Mouse (Mus musculus) Patski (cell line): Measurements from ENCODE around the gene Nek4. TPM values are rescaled to one million over a fixed set of nuclear protein-coding genes. Genes with fewer than 3 reads are reported as not detected.

Experiments used
- ATAC-seq: fragments of 100-300 bp; one replicate; pipeline ENCODE4 v1.8.0; 2021
- CTCF ChIA-PET: fragments of 350-600 bp; sonication (Branson Sonifier 250); formaldehyde crosslinking; loops from one replicate; lab custom pipeline; 2022; ENCODE audit warnings: inconsistent platforms; lab: Charles Lee
- POLR2A ChIA-PET: fragments of 350-600 bp; sonication (Branson Sonifier 250); formaldehyde crosslinking; loops from one replicate; lab custom pipeline; 2022; ENCODE audit warnings: antibody characterized with exemption, inconsistent platforms; lab: Charles Lee
- DNase-seq: peaks from one replicate; pipeline ENCODE4 v3.0.0-alpha.2; 2011; ENCODE audit warnings: low read depth, low spot score
- H3K27me3 ChIP-seq: fragments of 371-371 bp; one replicate; pipeline ENCODE4 v1.5.1; 2021
- CTCF ChIP-seq: fragments of 100-300 bp; IDR thresholded peaks from one replicate; pipeline ENCODE4 v1.5.1; 2021
- in situ Hi-C: fragments of 300-500 bp; cut with MboI; formaldehyde crosslinking; loops from 3 replicates; pipeline ENCODE4 v1.11.1; 2018; ENCODE audit warnings: low pct_unique_long_range_greater_than_20kb, mixed read lengths
- polyA plus RNA-seq: library from polyadenylated mRNA; unstranded; gene quantifications from one replicate; pipeline ENCODE4 v1.2.3, GENCODE M21; 2021

The Nek4 gene
- 17.9 TPM for polyA plus RNA-seq

DNA sequence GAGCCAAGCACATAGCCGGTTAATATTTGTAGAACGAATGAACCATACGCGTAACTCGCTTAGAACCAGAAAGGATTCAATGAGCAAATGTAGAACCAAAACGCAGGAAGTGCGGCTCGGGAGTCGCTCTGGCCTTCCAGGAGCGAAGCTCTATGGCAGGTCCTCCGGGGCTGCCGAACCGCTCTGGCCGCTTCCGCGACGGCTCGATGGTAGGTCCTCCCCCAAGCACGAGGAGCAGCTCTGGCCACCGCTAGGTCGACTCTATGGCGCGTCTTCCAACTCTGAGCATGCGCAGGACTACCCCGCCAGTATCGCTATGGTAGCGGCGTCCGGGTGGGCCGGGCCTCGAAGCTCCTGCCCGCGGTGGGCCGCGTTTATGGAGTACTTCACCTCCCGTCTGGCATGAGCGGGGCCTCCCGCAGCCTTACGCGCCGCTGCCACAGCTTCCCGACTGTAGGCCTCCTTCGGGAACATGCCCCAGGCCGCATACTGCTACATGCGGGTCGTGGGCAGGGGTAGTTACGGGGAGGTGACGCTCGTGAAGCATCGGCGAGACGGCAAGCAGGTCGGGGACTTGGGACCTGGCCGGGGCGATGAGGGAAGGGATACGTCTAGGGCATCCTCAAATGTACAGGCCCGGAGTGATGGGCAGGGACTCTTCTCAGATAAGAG lies at the start of gene Nek4:
Gene Nek4 (plus strand): TSS at position 224 of the 672 bp plus-strand sequence.
- ATAC-seq (peak; percentile 65), DNase-seq (peak; percentile 89)
- in situ Hi-C loops, result no loop called here
- POLR2A ChIA-PET, result interaction anchor here (0.6 kb wide), 1 partner anchor 67 kb away, joined by 3 read pairs; no protein-coding TSS in a partner anchor
- no peak for TF ChIP-seq CTCF
- CTCF ChIA-PET, result interaction anchor here (0.8 to 2.5 kb wide), 6 partner anchors 8 to 86 kb away, joined by 3 to 6 read pairs (median 4); no protein-coding TSS in a partner anchor
- no peaks in the 10 kb centered on the region for H3K27me3 ChIP-seq

GRCm38 (mm10) chr14:30902628-30903027 lies 48.5 kb upstream of the Nek4 start:
- ChIA-PET POLR2A (no interaction called here), CTCF (interaction anchor here (2.2 kb wide), 1 partner anchor 41 kb away, joined by 5 read pairs; the partner anchor contains the start of gene Itih1)
- DNase-seq (no peak), ATAC-seq (no peak)
- TF ChIP-seq CTCF, result no peak
- no peaks in the 10 kb centered on the region for H3K27me3 ChIP-seq
- in situ Hi-C loops, result no loop called here

GRCm38 (mm10) chr14:30903036-30903435 lies 48.1 kb upstream of the Nek4 start:
- in situ Hi-C loops, result no loop called here
- ChIA-PET POLR2A (no interaction called here), CTCF (interaction anchor here (2.2 kb wide), 1 partner anchor 41 kb away, joined by 5 read pairs; the partner anchor contains the start of gene Itih1)
- TF ChIP-seq CTCF, result no peak
- no peaks in the 10 kb centered on the region for H3K27me3 ChIP-seq
- DNase-seq, result no peak
- no peak for ATAC-seq

GRCm38 (mm10) chr14:30904307-30904706 lies 46.9 kb upstream of the Nek4 start:
- DNase-seq (peak; percentile 75), ATAC-seq (peak; percentile 84)
- in situ Hi-C loops, result no loop called here
- no peak for TF ChIP-seq CTCF
- CTCF ChIA-PET, result interaction anchor here (2.2 kb wide), 1 partner anchor 39 kb away, joined by 5 read pairs; the partner anchor contains the start of gene Itih1
- H3K27me3 ChIP-seq, result no peaks in the 10 kb centered on the region
- POLR2A ChIA-PET, result no interaction called here

DNA sequence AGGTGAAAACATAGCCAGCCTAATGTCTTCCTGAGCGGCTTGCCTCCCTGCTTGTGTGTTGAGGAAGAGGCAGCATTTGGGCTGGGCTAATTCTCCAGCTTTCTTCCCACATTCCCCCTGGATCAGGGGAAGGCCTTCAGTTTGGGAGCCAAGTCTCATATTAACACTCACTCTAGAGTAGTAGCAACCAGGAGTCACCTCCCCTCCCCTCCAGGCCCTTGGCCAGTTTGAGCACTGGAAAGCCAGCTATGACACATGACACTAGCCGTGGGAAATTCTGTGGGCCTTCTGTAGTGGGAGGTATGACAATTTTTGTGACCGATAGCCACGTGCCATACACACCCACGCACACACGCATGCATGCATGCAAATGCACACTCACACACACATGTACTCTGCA lies 45.2 kb upstream of the Nek4 start:
- ChIA-PET POLR2A (no interaction called here), CTCF (no interaction called here)
- in situ Hi-C loops, result no loop called here
- ATAC-seq (no peak), DNase-seq (no peak)
- TF ChIP-seq CTCF, result no peak
- no peaks in the 10 kb centered on the region for H3K27me3 ChIP-seq

DNA sequence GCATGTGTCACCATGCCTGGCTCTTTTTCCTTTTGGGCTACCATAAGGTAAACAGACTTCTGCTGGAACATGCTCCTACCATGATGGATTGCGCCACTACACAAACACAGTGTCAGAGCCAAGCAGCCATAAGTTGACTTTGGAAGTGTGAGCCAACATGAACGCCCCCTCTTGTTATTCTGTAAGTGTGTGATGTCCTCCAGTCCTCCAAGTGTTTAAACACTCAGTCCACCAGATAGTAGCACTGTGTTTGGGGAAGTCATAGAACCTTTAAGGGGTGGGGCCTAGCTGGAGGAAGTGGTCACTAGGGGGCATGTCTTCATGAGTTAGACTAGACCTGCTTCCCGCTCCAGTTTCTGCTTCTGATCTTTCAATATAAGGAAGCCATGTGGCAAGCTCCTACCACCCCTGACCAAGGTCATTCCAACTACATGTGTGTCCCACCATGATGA lies 43.3 kb upstream of the Nek4 start:
- DNase-seq (no peak), ATAC-seq (no peak)
- CTCF ChIA-PET, result no interaction called here
- no peaks in the 10 kb centered on the region for H3K27me3 ChIP-seq
- in situ Hi-C loops, result no loop called here
- TF ChIP-seq CTCF, result no peak
- POLR2A ChIA-PET, result no interaction called here

DNA sequence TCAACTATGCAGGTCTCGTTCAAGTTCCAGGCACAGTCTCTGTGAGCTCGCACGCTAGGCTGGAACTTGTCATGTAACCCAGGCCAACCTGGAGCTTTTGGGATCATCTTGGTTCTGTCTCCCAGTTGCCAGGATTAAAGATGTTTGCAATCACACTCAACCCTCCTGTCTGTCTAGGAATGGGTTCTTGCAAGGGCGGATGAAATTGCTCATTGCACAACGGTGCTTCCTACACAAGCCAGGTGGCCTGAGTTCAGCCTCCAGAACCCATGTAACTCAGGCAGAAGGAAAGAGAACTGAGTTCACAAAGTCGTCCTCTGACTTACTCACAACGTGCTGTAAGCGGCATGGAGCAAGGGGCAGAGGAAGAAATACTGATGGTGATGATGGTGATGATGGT lies 40.0 kb upstream of the Nek4 start:
- POLR2A ChIA-PET, result no interaction called here
- DNase-seq, result no peak

GRCm38 (mm10) chr14:30912641-30913040 lies 38.5 kb upstream of the Nek4 start:
- POLR2A ChIA-PET, result no interaction called here
- ATAC-seq (no peak), DNase-seq (no peak)
- CTCF ChIA-PET, result no interaction called here
- in situ Hi-C loops, result no loop called here
- no peak for TF ChIP-seq CTCF
- H3K27me3 ChIP-seq, result no peaks in the 10 kb centered on the region

More for the DNA sequence above, 40.0 kb upstream of the Nek4 start:
- H3K27me3 ChIP-seq, result no peaks in the 10 kb centered on the region
- TF ChIP-seq CTCF, result no peak
- in situ Hi-C loops, result no loop called here
- CTCF ChIA-PET, result no interaction called here
- no peak for ATAC-seq

DNA sequence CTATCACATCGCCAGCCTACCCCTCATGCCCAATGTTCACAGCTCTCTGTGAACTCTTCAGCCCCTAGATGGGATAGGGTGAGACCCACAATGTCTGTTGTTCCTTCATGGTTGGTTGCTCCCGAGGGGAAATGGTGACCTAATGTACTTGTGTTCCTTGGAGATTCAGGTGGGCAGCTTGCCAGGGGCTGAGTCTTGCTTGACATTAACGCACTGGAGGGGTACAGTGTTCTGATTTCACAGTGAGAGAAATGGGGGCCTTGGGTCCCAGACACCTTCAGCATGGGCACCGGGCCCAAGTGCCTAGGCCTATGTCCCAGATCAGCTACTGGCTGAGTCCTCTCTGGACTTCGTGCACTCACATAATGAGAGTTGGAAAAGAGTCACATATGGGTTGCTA lies 37.8 kb upstream of the Nek4 start:
- ChIA-PET POLR2A (no interaction called here), CTCF (interaction anchor here (1.2 to 2.6 kb wide), 2 partner anchors 31 to 46 kb away, joined by 5 to 10 read pairs; no protein-coding TSS in a partner anchor)
- ATAC-seq (peak; percentile 3), DNase-seq (no peak)
- in situ Hi-C loops, result no loop called here
- H3K27me3 ChIP-seq, result no peaks in the 10 kb centered on the region
- TF ChIP-seq CTCF, result no peak

GRCm38 (mm10) chr14:30916516-30916915 lies 34.7 kb upstream of the Nek4 start:
- DNase-seq, result no peak
- ChIA-PET CTCF (interaction anchor here (1.3 kb wide), 1 partner anchor 42 kb away, joined by 4 read pairs; no protein-coding TSS in a partner anchor), POLR2A (no interaction called here)
- ATAC-seq, result no peak
- in situ Hi-C loops, result no loop called here
- no peaks in the 10 kb centered on the region for H3K27me3 ChIP-seq
- no peak for TF ChIP-seq CTCF

DNA sequence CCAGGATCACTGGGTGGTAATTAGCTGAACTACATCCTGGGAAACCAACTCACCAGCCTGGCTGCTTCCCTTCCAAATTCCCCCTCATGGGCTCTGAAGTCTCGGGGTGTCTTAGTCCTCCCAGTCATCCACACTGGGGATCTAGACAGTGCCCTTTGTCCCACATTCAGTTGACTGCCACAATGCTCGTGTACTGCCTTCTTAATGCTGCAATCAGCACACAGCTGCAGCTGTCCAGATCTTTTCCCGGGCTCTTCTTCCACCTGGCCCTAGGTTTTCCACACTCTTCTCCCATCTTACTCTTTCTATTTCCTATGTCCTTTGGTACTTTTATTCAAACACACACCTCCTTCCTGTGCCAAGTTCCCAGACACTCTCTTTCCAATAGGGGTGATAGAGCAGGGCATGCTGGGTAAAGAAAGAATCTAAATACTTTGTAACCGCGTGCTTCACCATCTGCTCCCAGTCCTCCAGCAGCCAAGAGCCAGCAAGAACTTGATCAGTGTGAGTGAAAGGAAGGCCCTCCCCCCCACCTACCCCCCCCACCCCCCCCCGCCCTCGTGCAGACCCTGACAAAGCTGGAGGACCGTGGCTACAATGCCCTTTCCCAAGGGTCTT lies 29.0 kb upstream of the Nek4 start:
- ChIA-PET POLR2A (no interaction called here), CTCF (interaction anchor here (1.2 kb wide), 1 partner anchor 22 kb away, joined by 3 read pairs; no protein-coding TSS in a partner anchor)
- no peak for ATAC-seq
- no peak for DNase-seq
- H3K27me3 ChIP-seq, result no peaks in the 10 kb centered on the region
- in situ Hi-C loops, result no loop called here
- TF ChIP-seq CTCF, result no peak
